Mouse (Mus musculus) G1E (cell line): ENCODE measurements at regions not wholly inside any gene's neighbourhood (a gene's known extent, or its start where the extent isn't known, plus 50 kb on each side); places are given as distances from the start of the nearest gene placed in this dataset.

ENCODE experiments used
- CTCF ChIP-seq: IDR thresholded peaks from 2 replicates; pipeline ENCODE4 v1.5.1; 2012; ENCODE audit warnings: low read depth, low read length, inconsistent platforms, mixed read lengths
- POLR2AphosphoS5 ChIP-seq: IDR thresholded peaks from 2 replicates; pipeline ENCODE4 v1.6.1; 2012; ENCODE audit warnings: low read depth, low read length, inconsistent platforms; ENCODE audit not compliant: insufficient replicate concordance

GRCm38 (mm10) chr12:9304146-9304545 is 265.8 kb upstream of the Osr1 start:
- no peak for TF ChIP-seq CTCF
- no peak for TF ChIP-seq POLR2AphosphoS5
